Mouse (Mus musculus) hindbrain, embryonic 15.5 days (tissue): ENCODE measurements around the gene Itga1. TPM values are rescaled to one million over a fixed set of nuclear protein-coding genes. Genes with fewer than 3 reads are reported as not detected.

Source experiments
- ATAC-seq: fragments of 200-750 bp; cut with Nextera tagmentation; 2 replicates; pipeline ENCODE4 v1.8.0; 2017; ENCODE audit warnings: low read depth, moderate number of reproducible peaks, moderate TSS enrichment; ENCODE audit not compliant: low FRiP score
- H3K27ac ChIP-seq: fragments of 300-500 bp; sonication (generic); replicated peaks from 2 replicates; pipeline ENCODE4 v1.5.1; 2015; ENCODE audit warnings: mild to moderate bottlenecking, inconsistent platforms
- H3K27me3 ChIP-seq: fragments of 300-500 bp; sonication (generic); 2 replicates; pipeline ENCODE4 v1.6.1; 2015; ENCODE audit warnings: control low read depth, inconsistent platforms
- H3K36me3 ChIP-seq: fragments of 300-500 bp; sonication (generic); 2 replicates; pipeline ENCODE4 v1.6.1; 2015; ENCODE audit warnings: control low read depth, inconsistent platforms
- H3K4me1 ChIP-seq: fragments of 300-500 bp; sonication (generic); replicated peaks from 2 replicates; pipeline ENCODE4 v1.6.1; 2015; ENCODE audit warnings: control low read depth, inconsistent platforms
- H3K4me2 ChIP-seq: fragments of 300-500 bp; sonication (generic); 2 replicates; pipeline ENCODE4 v1.6.1; 2015; ENCODE audit warnings: moderate library complexity, mild to moderate bottlenecking, inconsistent platforms
- H3K4me3 ChIP-seq: fragments of 300-500 bp; sonication (generic); 2 replicates; pipeline ENCODE4 v1.5.1; 2015; ENCODE audit warnings: mild to moderate bottlenecking, inconsistent platforms
- H3K9ac ChIP-seq: fragments of 300-500 bp; sonication (generic); 2 replicates; pipeline ENCODE4 v1.6.1; 2015; ENCODE audit warnings: inconsistent platforms
- H3K9me3 ChIP-seq: fragments of 300-500 bp; sonication (generic); 2 replicates; pipeline ENCODE4 v1.6.1; 2016; ENCODE audit warnings: control low read depth, inconsistent platforms
- WGBS: fragments of 180-500 bp; shearing (Covaris S2); methylation state at CpG from one replicate; pipeline ENCODE4 v1.1.7; 2015; 5-methylcytosine and 5-hydroxymethylcytosine counted together
- polyA plus RNA-seq: library from polyadenylated mRNA; unstranded; fragments of >200 nt; fragmentation: Nextera tagmentation; extraction: Ambion mirVana; gene quantifications from 2 replicates; pipeline ENCODE4 v1.2.1, GENCODE M21; 2015

Itga1 gene
- polyA plus RNA-seq, 1 experiment from 2014 or later, result 6.3 TPM

GRCm38 (mm10) chr13:115096216-115096615 is 5.5 kb downstream of the Itga1 start:
- H3K4me1 ChIP-seq, result peaks cover 6% of the 10 kb centered on the region
- ATAC-seq, result no peak
- WGBS, result 36% methylated on average over 2 of the region's 2 CpGs

DNA sequence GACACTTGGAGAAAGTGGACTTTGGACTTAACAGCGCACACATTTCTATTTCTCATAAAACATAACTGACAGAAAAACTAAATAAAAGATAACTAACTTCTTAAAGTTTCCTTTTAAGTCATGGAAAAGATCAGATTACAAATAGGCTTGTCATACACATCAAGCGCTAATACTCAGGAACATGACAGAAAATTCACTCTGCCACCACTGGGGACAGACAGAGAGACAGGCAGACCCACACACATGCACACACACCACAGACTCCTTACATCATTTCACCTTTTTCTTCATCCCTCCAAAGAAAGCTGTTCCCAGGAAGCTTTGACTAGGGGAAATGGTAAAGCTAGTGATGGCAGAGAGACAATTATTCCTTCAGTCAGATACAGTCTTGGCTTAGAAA is 6.4 kb downstream of the Itga1 start:
- peaks cover 8% of the 10 kb centered on the region for H3K4me1 ChIP-seq
- no peak overlapping the region for H3K4me3 ChIP-seq
- no peaks in the 10 kb centered on the region for H3K9me3 ChIP-seq
- H3K9ac ChIP-seq, result no peak overlapping the region
- H3K4me2 ChIP-seq, result no peak overlapping the region
- no peak overlapping the region for H3K27ac ChIP-seq
- peaks cover 8% of the 10 kb centered on the region for H3K27me3 ChIP-seq
- H3K36me3 ChIP-seq, result no peaks in the 10 kb centered on the region
- no peak for ATAC-seq
- 96% methylated on average over 2 of the region's 2 CpGs for WGBS

More at GRCm38 (mm10) chr13:115096216-115096615, 5.5 kb downstream of the Itga1 start:
- no peaks in the 10 kb centered on the region for H3K9me3 ChIP-seq
- H3K4me2 ChIP-seq, result no peak overlapping the region
- peaks cover 16% of the 10 kb centered on the region for H3K27me3 ChIP-seq
- no peak overlapping the region for H3K27ac ChIP-seq
- H3K4me3 ChIP-seq, result no peak overlapping the region
- H3K36me3 ChIP-seq, result no peaks in the 10 kb centered on the region
- H3K9ac ChIP-seq, result no peak overlapping the region

- H3K27ac ChIP-seq, result no peak overlapping the region
- 70% methylated on average over 3 of the region's 3 CpGs for WGBS
Measured at GRCm38 (mm10) chr13:115091511-115091910, 10.3 kb downstream of the Itga1 start.

GRCm38 (mm10) chr13:115090977-115091445 is 10.8 kb downstream of the Itga1 start:
- Histone ChIP-seq H3K27ac (no peak overlapping the region), H3K4me2 (peak overlapping the region; percentile 91), H3K4me3 (peak overlapping the region; percentile 73), H3K9me3 (no peaks in the 10 kb centered on the region), H3K4me1 (peaks cover 22% of the 10 kb centered on the region), H3K9ac (peak overlapping the region; percentile 25), H3K27me3 (no peaks in the 10 kb centered on the region), H3K36me3 (peaks cover 18% of the 10 kb centered on the region)
- ATAC-seq, result no peak
- 51% methylated on average over 9 of the region's 9 CpGs for WGBS

More at GRCm38 (mm10) chr13:115091511-115091910, 10.3 kb downstream of the Itga1 start:
- Histone ChIP-seq H3K9me3 (no peaks in the 10 kb centered on the region), H3K36me3 (peaks cover 15% of the 10 kb centered on the region), H3K27me3 (no peaks in the 10 kb centered on the region), H3K4me3 (no peak overlapping the region), H3K4me1 (peaks cover 22% of the 10 kb centered on the region), H3K4me2 (peak overlapping the region; percentile 91; the same call in 1 of the 2 replicates), H3K9ac (no peak overlapping the region)
- ATAC-seq, result no peak

DNA sequence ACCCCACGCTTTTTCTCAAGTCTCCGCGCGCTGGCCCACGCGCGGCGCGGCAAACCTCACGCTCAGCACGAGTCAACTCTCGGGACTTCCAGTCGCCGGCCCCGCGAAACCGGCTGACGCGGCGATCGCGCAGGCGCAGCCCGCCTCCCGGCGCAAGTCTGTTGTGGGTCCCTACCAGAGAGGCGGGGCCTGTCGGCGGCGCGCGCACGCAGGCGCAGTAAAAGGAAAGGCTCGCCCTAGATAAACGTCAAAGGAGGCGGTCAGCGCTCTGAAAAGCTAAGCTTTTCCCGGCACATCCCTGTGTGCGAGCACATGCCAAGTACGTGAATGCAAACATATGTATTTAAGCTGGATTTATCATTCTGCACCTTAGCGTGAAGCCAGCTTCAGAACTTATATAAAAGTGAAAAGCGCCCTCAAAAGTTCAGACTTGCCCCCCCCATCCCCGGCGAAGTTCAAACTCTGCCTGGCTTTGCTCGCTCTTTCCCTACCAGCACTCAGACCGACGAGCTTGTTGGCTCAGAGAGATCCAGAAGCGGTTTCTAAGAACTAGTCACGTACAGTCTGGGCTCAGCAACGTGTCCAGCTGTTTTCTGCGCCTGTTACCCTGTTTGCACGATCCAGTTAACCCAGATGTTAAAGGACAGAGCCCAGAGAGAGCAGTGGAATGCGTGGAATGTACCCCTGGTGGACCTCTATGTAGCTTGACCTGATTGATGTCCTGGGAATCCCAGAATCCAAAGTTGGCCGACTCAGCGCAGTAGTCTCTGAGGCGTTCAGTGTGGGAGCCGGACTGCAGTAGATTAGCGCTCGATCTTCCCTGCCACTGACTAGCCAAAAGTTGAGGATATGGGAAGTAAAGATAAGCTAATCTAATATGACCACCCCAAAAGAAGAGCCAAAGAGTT is 11.4 kb downstream of the Itga1 start, which contains the start of gene Pelo:
Gene Pelo (minus strand): TSS at position 118 of the 908 bp plus-strand sequence.
- peak within 1 kb of the TSS; percentile 91 for H3K4me2 ChIP-seq
- H3K4me1 ChIP-seq, result peaks cover 22% of the 10 kb centered on the region
- under 1% methylated on average over 60 of the region's 60 CpGs for WGBS
- H3K27ac ChIP-seq, result peak within 1 kb of the TSS; percentile 75
- H3K27me3 ChIP-seq, result no peaks in the 10 kb centered on the region
- peak within 1 kb of the TSS; percentile 71 for H3K9ac ChIP-seq
- H3K4me3 ChIP-seq, result peak within 1 kb of the TSS; percentile 73
- H3K9me3 ChIP-seq, result no peaks in the 10 kb centered on the region
- ATAC-seq, result peak; percentile 97
- peaks cover 21% of the 10 kb centered on the region for H3K36me3 ChIP-seq

DNA sequence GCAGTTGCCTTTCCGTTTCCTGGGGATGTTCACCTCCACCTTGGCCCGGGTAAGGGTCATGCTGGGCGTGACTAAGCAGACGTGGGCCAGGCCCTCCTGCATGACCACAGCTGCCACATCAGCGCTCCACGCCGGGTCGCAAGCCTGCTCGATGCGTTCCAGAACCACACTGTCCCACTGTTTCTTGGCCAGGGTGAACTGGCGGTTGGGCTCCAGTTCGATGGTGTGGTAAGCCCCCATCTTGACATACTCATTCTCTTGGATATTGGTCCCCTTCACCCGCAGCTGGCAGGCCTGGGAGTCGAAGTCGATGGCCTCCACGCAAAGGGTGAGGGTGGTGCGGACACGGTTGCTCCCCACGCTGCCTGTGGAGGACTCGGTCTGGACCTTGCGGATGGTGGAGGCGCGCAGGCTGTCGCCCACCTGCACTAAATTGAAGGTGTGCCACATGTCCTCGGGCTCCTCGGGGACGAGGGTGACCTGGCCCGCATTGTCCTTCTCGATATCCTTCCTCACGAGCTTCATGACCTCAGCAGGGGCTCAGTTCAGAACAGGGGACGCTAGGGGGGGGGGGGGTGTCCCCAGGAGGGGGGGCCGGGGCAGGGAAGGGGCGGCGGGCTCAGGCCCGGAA is 12.3 kb downstream of the Itga1 start:
- Histone ChIP-seq H3K4me1 (peaks cover 22% of the 10 kb centered on the region), H3K27me3 (no peaks in the 10 kb centered on the region), H3K4me3 (peak overlapping the region; percentile 73), H3K9ac (peak overlapping the region; percentile 71), H3K4me2 (peak overlapping the region; percentile 91), H3K27ac (peak overlapping the region; percentile 75), H3K9me3 (no peaks in the 10 kb centered on the region), H3K36me3 (peaks cover 21% of the 10 kb centered on the region)
- WGBS, result 6% methylated on average over 30 of the region's 35 CpGs
- peak; percentile 71 for ATAC-seq

- 60% methylated on average over 11 of the region's 11 CpGs for WGBS
- Histone ChIP-seq H3K27me3 (no peaks in the 10 kb centered on the region), H3K4me3 (peak overlapping the region; percentile 73), H3K36me3 (peaks cover 21% of the 10 kb centered on the region), H3K9ac (peak overlapping the region; percentile 71), H3K9me3 (no peaks in the 10 kb centered on the region), H3K4me2 (peak overlapping the region; percentile 91), H3K4me1 (peaks cover 22% of the 10 kb centered on the region), H3K27ac (no peak overlapping the region)
- ATAC-seq, result no peak
Measured at GRCm38 (mm10) chr13:115089020-115089394, 12.8 kb downstream of the Itga1 start.

- Histone ChIP-seq H3K27me3 (no peaks in the 10 kb centered on the region), H3K4me2 (no peak overlapping the region), H3K9me3 (no peaks in the 10 kb centered on the region), H3K9ac (no peak overlapping the region), H3K27ac (no peak overlapping the region), H3K36me3 (peaks cover 21% of the 10 kb centered on the region), H3K4me1 (peaks cover 20% of the 10 kb centered on the region), H3K4me3 (no peak overlapping the region)
- 96% methylated on average over 6 of the region's 6 CpGs for WGBS
- no peak for ATAC-seq
Measured at GRCm38 (mm10) chr13:115085974-115086373, 15.8 kb downstream of the Itga1 start.

- H3K4me3 ChIP-seq, result no peak overlapping the region
- no peaks in the 10 kb centered on the region for H3K9me3 ChIP-seq
- no peak for ATAC-seq
- H3K4me2 ChIP-seq, result no peak overlapping the region
- H3K27ac ChIP-seq, result no peak overlapping the region
- no peaks in the 10 kb centered on the region for H3K27me3 ChIP-seq
- H3K4me1 ChIP-seq, result no peaks in the 10 kb centered on the region
- WGBS, result 91% methylated on average over 7 of the region's 7 CpGs
- no peak overlapping the region for H3K9ac ChIP-seq
- peaks cover 12% of the 10 kb centered on the region; the same call in 1 of the 2 replicates for H3K36me3 ChIP-seq
Measured at GRCm38 (mm10) chr13:115082339-115082738, 19.4 kb downstream of the Itga1 start.

DNA sequence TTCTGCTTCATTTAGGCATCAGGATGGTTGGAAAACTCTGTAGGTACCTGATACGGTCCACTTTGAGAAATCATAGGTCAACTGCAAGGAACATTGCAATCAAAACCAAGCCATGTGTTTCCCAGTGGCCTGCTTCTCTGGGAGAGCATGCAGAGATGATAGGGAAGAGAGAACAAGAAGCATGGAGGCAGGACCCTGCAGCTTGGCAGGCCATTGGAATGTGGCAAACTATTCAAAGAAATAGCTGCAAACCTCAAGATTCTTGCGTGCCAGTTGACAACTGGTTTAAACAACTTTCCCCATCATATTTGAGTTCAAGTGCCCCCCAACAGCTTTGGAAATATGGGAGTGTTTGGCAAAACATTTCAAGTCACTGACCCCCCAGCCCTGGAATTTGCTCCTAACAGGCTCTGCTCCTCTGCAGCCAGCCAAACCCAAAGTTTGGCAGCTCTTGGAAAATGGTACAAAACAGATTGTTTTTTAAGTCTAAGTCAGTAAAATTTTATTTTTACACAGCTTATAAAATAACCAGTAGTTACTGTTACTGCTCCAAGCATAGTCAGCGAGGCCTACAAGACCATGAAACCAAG is 21.7 kb downstream of the Itga1 start:
- Histone ChIP-seq H3K4me1 (no peaks in the 10 kb centered on the region), H3K9me3 (no peaks in the 10 kb centered on the region), H3K4me2 (no peak overlapping the region), H3K4me3 (no peak overlapping the region), H3K27ac (no peak overlapping the region), H3K27me3 (no peaks in the 10 kb centered on the region), H3K36me3 (no peaks in the 10 kb centered on the region), H3K9ac (no peak overlapping the region)
- WGBS, result 93% methylated on average over 3 of the region's 3 CpGs
- no peak for ATAC-seq

GRCm38 (mm10) chr13:115078997-115079685 is 22.6 kb downstream of the Itga1 start:
- no peak overlapping the region for H3K4me2 ChIP-seq
- ATAC-seq, result no peak
- WGBS, result 87% methylated on average over 6 of the region's 6 CpGs
- no peaks in the 10 kb centered on the region for H3K9me3 ChIP-seq
- H3K27ac ChIP-seq, result no peak overlapping the region
- no peak overlapping the region for H3K9ac ChIP-seq
- H3K36me3 ChIP-seq, result no peaks in the 10 kb centered on the region
- H3K4me3 ChIP-seq, result no peak overlapping the region
- no peaks in the 10 kb centered on the region for H3K27me3 ChIP-seq
- no peaks in the 10 kb centered on the region for H3K4me1 ChIP-seq
